Mouse (Mus musculus) hindbrain, embryonic 15.5 days (tissue): Measurements from ENCODE around the gene Ctf1. TPM values are rescaled to one million over a fixed set of nuclear protein-coding genes. Genes with fewer than 3 reads are reported as not detected.

Experiments
- ATAC-seq: fragments of 200-750 bp; cut with Nextera tagmentation; 2 replicates; pipeline ENCODE4 v1.8.0; 2017; ENCODE audit warnings: low read depth, moderate number of reproducible peaks, moderate TSS enrichment; ENCODE audit not compliant: low FRiP score
- H3K27ac ChIP-seq: fragments of 300-500 bp; sonication (generic); replicated peaks from 2 replicates; pipeline ENCODE4 v1.5.1; 2015; ENCODE audit warnings: mild to moderate bottlenecking, inconsistent platforms
- H3K27me3 ChIP-seq: fragments of 300-500 bp; sonication (generic); 2 replicates; pipeline ENCODE4 v1.6.1; 2015; ENCODE audit warnings: control low read depth, inconsistent platforms
- H3K36me3 ChIP-seq: fragments of 300-500 bp; sonication (generic); 2 replicates; pipeline ENCODE4 v1.6.1; 2015; ENCODE audit warnings: control low read depth, inconsistent platforms
- H3K4me1 ChIP-seq: fragments of 300-500 bp; sonication (generic); replicated peaks from 2 replicates; pipeline ENCODE4 v1.6.1; 2015; ENCODE audit warnings: control low read depth, inconsistent platforms
- H3K4me2 ChIP-seq: fragments of 300-500 bp; sonication (generic); 2 replicates; pipeline ENCODE4 v1.6.1; 2015; ENCODE audit warnings: moderate library complexity, mild to moderate bottlenecking, inconsistent platforms
- H3K4me3 ChIP-seq: fragments of 300-500 bp; sonication (generic); 2 replicates; pipeline ENCODE4 v1.5.1; 2015; ENCODE audit warnings: mild to moderate bottlenecking, inconsistent platforms
- H3K9ac ChIP-seq: fragments of 300-500 bp; sonication (generic); 2 replicates; pipeline ENCODE4 v1.6.1; 2015; ENCODE audit warnings: inconsistent platforms
- H3K9me3 ChIP-seq: fragments of 300-500 bp; sonication (generic); 2 replicates; pipeline ENCODE4 v1.6.1; 2016; ENCODE audit warnings: control low read depth, inconsistent platforms
- WGBS: fragments of 180-500 bp; shearing (Covaris S2); methylation state at CpG from one replicate; pipeline ENCODE4 v1.1.7; 2015; 5-methylcytosine and 5-hydroxymethylcytosine counted together
- polyA plus RNA-seq: library from polyadenylated mRNA; unstranded; fragments of >200 nt; fragmentation: Nextera tagmentation; extraction: Ambion mirVana; gene quantifications from 2 replicates; pipeline ENCODE4 v1.2.1, GENCODE M21; 2015

Ctf1 gene
- polyA plus RNA-seq, 1 experiment from 2014 or later: 5.4 TPM

GRCm38 (mm10) chr7:127746494-127747491 lies 34.3 kb downstream of the Ctf1 start:
- ATAC-seq: no peak
- peak overlapping the region; percentile 89 for H3K27ac ChIP-seq
- H3K4me1 ChIP-seq: peaks cover 21% of the 10 kb centered on the region
- H3K9ac ChIP-seq: peak overlapping the region; percentile 96
- H3K36me3 ChIP-seq: peaks cover 33% of the 10 kb centered on the region
- H3K4me3 ChIP-seq: peak overlapping the region; percentile 86
- H3K27me3 ChIP-seq: no peaks in the 10 kb centered on the region
- H3K4me2 ChIP-seq: peak overlapping the region; percentile 87
- WGBS: under 1% methylated on average over 31 of the region's 62 CpGs
- H3K9me3 ChIP-seq: no peaks in the 10 kb centered on the region

GRCm38 (mm10) chr7:127747559-127748234 lies 35.2 kb downstream of the Ctf1 start:
- ATAC-seq: no peak
- peaks cover 42% of the 10 kb centered on the region for H3K36me3 ChIP-seq
- H3K9ac ChIP-seq: peak overlapping the region; percentile 96
- H3K4me1 ChIP-seq: peaks cover 21% of the 10 kb centered on the region
- H3K27ac ChIP-seq: peak overlapping the region; percentile 89
- H3K27me3 ChIP-seq: no peaks in the 10 kb centered on the region
- 33% methylated on average over 6 of the region's 6 CpGs for WGBS
- peak overlapping the region; percentile 86 for H3K4me3 ChIP-seq
- H3K9me3 ChIP-seq: no peaks in the 10 kb centered on the region
- H3K4me2 ChIP-seq: peak overlapping the region; percentile 87

DNA sequence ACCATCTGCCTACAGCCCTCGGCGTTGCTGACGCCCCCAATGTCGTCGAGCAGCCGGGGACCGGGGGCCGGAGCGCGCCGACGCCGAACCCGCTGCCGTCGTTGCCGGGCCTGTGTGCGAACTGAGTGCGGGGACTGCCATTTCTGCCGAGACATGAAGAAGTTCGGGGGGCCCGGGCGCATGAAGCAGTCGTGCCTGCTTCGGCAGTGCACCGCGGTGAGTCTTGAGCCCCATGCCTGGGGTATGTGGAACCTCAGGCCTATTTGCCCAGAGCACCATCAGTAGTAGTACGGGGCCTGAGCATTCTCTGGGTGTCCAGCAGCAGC lies 35.7 kb downstream of the Ctf1 start:
- peak overlapping the region; percentile 87; the same call in 1 of the 2 replicates for H3K4me2 ChIP-seq
- H3K4me3 ChIP-seq: peak overlapping the region; percentile 86
- no peak overlapping the region for H3K9ac ChIP-seq
- H3K36me3 ChIP-seq: peaks cover 46% of the 10 kb centered on the region
- H3K27ac ChIP-seq: no peak overlapping the region
- H3K4me1 ChIP-seq: peaks cover 25% of the 10 kb centered on the region
- no peaks in the 10 kb centered on the region for H3K9me3 ChIP-seq
- 96% methylated on average over 28 of the region's 28 CpGs for WGBS
- no peaks in the 10 kb centered on the region for H3K27me3 ChIP-seq
- no peak for ATAC-seq

DNA sequence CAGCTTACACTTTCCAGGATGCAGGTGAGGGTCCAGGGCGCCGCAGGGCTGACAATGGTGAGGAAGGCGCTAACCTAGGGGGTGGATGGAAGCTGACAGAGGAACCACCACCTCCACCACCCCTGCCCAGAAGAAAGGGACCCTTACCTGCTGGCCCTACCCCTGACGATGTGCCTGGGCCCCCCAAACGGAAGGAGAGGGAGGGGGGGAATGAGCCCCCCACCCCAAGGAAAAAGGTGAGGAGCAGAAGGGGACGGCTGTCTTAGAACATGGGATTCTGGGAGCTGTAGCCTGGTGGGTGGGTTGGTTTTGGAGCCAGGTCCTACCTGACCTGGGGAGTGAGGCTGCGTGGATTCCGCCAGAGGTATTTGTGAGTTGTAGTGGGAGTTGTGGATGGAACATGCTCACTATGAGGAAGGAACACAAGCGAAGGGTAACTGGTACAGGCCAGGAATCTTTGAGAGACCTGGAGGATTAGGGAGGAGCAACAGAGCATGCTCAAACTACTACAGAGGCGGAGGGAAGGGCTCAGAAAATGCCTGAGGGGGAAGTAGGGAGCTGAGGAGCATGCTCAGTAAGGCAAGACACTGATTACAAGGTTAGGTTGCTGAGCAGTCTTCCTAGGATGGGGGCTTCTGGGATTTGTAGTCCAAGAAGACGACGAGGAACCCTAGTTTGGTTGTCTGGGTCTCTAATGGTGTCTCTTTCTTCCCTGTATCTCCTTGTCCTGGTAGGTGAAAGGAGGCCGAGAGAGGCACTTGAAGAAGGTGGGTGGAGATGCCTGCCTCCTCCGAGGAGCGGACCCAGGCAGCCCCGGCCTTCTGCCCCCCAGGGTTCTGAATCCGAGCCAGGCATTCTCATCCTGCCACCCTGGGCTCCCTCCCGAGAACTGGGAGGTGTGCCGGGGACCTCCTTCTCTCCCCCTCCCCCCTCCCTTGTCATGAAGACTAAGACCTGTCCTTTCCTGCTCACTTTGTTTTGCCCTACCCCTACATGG lies 37.9 kb downstream of the Ctf1 start:
- Histone ChIP-seq H3K4me2 (no peak overlapping the region), H3K9me3 (no peaks in the 10 kb centered on the region), H3K4me3 (no peak overlapping the region), H3K9ac (no peak overlapping the region), H3K27ac (no peak overlapping the region), H3K4me1 (peaks cover 28% of the 10 kb centered on the region), H3K36me3 (peaks cover 67% of the 10 kb centered on the region), H3K27me3 (no peaks in the 10 kb centered on the region)
- 90% methylated on average over 19 of the region's 19 CpGs for WGBS
- ATAC-seq: no peak

DNA sequence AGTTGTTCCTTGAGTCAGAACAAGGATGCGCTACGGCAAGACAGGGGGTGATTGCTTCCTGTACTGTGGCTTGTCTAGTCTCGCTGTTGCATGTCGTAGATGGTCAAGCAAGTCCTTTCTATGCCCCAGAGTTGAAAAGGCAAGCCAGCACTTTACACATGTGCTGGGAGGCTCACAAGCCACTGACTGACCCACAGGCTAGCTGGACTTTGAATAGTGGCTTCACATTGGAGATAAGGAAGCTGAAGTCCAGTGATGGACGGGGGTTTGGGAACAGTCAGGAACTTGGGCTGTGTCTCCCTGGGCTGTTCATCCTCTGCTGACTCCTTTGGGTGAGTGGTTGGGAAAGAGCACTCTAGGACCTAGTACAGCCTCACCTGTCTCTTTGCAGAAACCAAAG lies 39.1 kb downstream of the Ctf1 start:
- no peak overlapping the region for H3K9ac ChIP-seq
- peaks cover 39% of the 10 kb centered on the region for H3K4me1 ChIP-seq
- peaks cover 70% of the 10 kb centered on the region for H3K36me3 ChIP-seq
- ATAC-seq: no peak
- no peaks in the 10 kb centered on the region for H3K9me3 ChIP-seq
- H3K27me3 ChIP-seq: no peaks in the 10 kb centered on the region
- no peak overlapping the region for H3K4me3 ChIP-seq
- H3K27ac ChIP-seq: no peak overlapping the region
- WGBS: 96% methylated on average over 5 of the region's 5 CpGs
- no peak overlapping the region for H3K4me2 ChIP-seq

DNA sequence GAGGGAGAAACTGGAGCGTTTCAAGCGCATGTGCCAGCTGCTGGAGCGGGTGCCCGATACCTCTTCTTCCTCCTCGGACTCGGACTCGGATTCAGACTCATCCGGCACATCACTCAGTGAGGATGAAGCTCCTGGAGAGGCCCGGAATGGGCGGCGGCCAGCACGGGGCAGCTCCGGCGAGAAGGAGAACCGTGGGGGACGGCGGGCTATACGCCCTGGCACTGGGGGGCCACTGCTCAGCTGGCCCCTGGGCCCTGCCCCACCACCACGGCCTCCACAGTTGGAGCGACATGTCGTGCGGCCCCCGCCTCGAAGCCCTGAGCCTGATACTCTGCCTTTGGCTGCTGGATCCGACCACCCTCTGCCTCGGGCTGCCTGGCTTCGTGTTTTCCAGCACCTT lies 39.5 kb downstream of the Ctf1 start:
- Histone ChIP-seq H3K4me2 (no peak overlapping the region), H3K9me3 (no peaks in the 10 kb centered on the region), H3K27ac (no peak overlapping the region), H3K4me3 (no peak overlapping the region), H3K9ac (no peak overlapping the region), H3K36me3 (peaks cover 75% of the 10 kb centered on the region), H3K4me1 (peaks cover 42% of the 10 kb centered on the region), H3K27me3 (no peaks in the 10 kb centered on the region)
- ATAC-seq: no peak
- WGBS: 95% methylated on average over 27 of the region's 27 CpGs

DNA sequence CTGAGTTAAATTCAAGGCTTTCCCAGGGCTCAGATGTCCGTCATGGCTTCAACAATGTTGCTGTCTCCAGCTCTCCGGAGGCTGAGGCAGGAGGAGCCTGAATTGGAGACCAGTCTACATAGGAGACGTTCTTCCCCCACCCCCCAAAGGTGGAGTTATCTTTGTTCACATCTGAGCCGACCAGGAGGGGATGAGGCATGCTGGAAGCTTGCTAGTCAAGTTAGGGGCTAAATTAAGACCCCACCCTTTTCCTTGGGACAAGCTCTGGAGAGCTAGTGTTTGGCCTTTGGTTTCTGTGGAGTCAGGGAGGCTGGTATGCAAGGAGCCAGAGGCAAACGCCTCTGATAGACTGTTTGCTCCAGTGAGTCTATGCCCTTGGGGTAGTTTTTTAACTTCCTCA lies 40.6 kb downstream of the Ctf1 start:
- WGBS: 86% methylated on average over 5 of the region's 5 CpGs
- ATAC-seq: no peak
- Histone ChIP-seq H3K27me3 (no peaks in the 10 kb centered on the region), H3K36me3 (peaks cover 84% of the 10 kb centered on the region), H3K9me3 (no peaks in the 10 kb centered on the region), H3K4me1 (peaks cover 31% of the 10 kb centered on the region), H3K27ac (no peak overlapping the region), H3K9ac (no peak overlapping the region), H3K4me3 (no peak overlapping the region), H3K4me2 (no peak overlapping the region)

DNA sequence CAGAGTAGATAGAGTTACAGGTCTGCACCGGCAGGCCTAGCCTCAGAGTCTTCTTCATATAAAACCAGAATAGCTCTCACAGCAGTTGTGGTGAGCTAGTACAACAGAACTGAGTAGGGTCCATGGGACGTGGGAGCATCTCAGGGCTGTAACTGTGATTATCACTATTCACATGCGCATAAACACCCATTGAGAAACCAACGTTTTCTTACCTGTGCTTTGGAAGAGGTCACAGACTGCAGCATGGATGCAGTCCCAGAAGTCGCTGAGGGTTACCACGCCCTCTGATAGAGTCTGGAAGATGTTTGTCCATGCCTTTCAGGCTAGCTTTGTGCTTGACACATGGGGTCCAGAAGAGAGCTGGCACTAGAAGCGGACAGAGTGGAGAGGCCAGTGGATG lies 41.2 kb downstream of the Ctf1 start:
- no peak overlapping the region for H3K9ac ChIP-seq
- no peaks in the 10 kb centered on the region for H3K9me3 ChIP-seq
- H3K36me3 ChIP-seq: peaks cover 81% of the 10 kb centered on the region
- H3K4me1 ChIP-seq: peaks cover 28% of the 10 kb centered on the region
- no peak overlapping the region for H3K4me3 ChIP-seq
- no peak for ATAC-seq
- 92% methylated on average over 7 of the region's 7 CpGs for WGBS
- H3K27me3 ChIP-seq: no peaks in the 10 kb centered on the region
- H3K27ac ChIP-seq: no peak overlapping the region
- no peak overlapping the region for H3K4me2 ChIP-seq

- peaks cover 65% of the 10 kb centered on the region for H3K36me3 ChIP-seq
These were observed 47.2 kb downstream of the Ctf1 start for GRCm38 (mm10) chr7:127759716-127760115.

GRCm38 (mm10) chr7:127760478-127760877 lies 47.9 kb downstream of the Ctf1 start:
- H3K4me1 ChIP-seq: peaks cover 14% of the 10 kb centered on the region; the same call in 1 of the 2 replicates
- H3K4me3 ChIP-seq: no peak overlapping the region
- 86% methylated on average over 3 of the region's 3 CpGs for WGBS
- no peak overlapping the region for H3K4me2 ChIP-seq
- no peaks in the 10 kb centered on the region for H3K9me3 ChIP-seq
- no peak for ATAC-seq
- peaks cover 66% of the 10 kb centered on the region for H3K36me3 ChIP-seq
- H3K27ac ChIP-seq: no peak overlapping the region
- no peaks in the 10 kb centered on the region for H3K27me3 ChIP-seq
- H3K9ac ChIP-seq: no peak overlapping the region

More at GRCm38 (mm10) chr7:127759716-127760115, 47.2 kb downstream of the Ctf1 start:
- ATAC-seq: no peak
- Histone ChIP-seq H3K4me3 (no peak overlapping the region), H3K4me1 (peaks cover 14% of the 10 kb centered on the region; the same call in 1 of the 2 replicates), H3K27ac (no peak overlapping the region), H3K9me3 (no peaks in the 10 kb centered on the region), H3K4me2 (no peak overlapping the region), H3K9ac (no peak overlapping the region), H3K27me3 (no peaks in the 10 kb centered on the region)
- 83% methylated on average over 6 of the region's 6 CpGs for WGBS

- Histone ChIP-seq H3K4me1 (peaks cover 9% of the 10 kb centered on the region; the same call in 1 of the 2 replicates), H3K9me3 (no peaks in the 10 kb centered on the region), H3K36me3 (peaks cover 71% of the 10 kb centered on the region), H3K4me3 (no peak overlapping the region), H3K27ac (no peak overlapping the region), H3K27me3 (no peaks in the 10 kb centered on the region), H3K9ac (no peak overlapping the region), H3K4me2 (no peak overlapping the region)
- ATAC-seq: no peak
- WGBS: 43% methylated on average over 7 of the region's 7 CpGs
These were observed 48.5 kb downstream of the Ctf1 start for GRCm38 (mm10) chr7:127761026-127761425.
